In genomic region chr1:136714987-136715386, GRCm38 (mm10) we compare ENCODE assay signal across 25 mouse cellular contexts.
DNase-seq lines count a peak whose midpoint lies in the region; ATAC-seq and TF ChIP-seq lines count a peak whose summit lies in the region.
"Had no signal": no experiment of that assay in that cellular context is flagged by ENCODE, and none has a peak within 500 bp of the region (broad histone marks: within the 10 kb centered on the region; RNA-seq: fewer than 3 reads in every experiment).

No protein-coding gene starts in this region.

- H3K9ac ChIP-seq in kidney, embryonic 16.5 days (replicated peaks; ENCODE audit: low read length): no peak overlapping the region
- H3K9ac ChIP-seq: embryonic facial prominence, embryonic 12.5 days; embryonic facial prominence, embryonic 15.5 days; forebrain, embryonic 12.5 days; forebrain, embryonic 15.5 days; heart, embryonic 12.5 days; heart, embryonic 15.5 days; hindbrain, embryonic 13.5 days had no signal

- DNase-seq in kidney, adult 9 months: no peak
- DNase-seq in left cerebral cortex, adult 2 months (ENCODE audit: extremely low spot score in 1 of 2, low spot score in 2 of 2): no peak
- DNase-seq in left cerebral cortex, postnatal 10 days (ENCODE audit: extremely low spot score in 1 of 2, low spot score in 2 of 2): no peak
- DNase-seq in fat pad, adult 2 months (ENCODE audit: extremely low read depth, low read depth, low spot score): peak; percentile 5
- DNase-seq in mesoderm, embryonic 11.5 days (ENCODE audit: low read depth, low spot score): peak; percentile 30
- DNase-seq: adrenal gland, adult 2 months; adrenal gland, postnatal 14 days; cerebellum, adult 11 months; cerebellum, adult 2 months; cerebellum, adult 9-11 months; cerebellum, postnatal 25 days; gastrocnemius, postnatal 25 days; heart, adult 18-20 months; heart, postnatal 10 days; heart, postnatal 36 days had no signal

- no peak overlapping the region for H3K4me2 ChIP-seq in kidney, embryonic 16.5 days (replicated peaks; ENCODE audit: low read depth, low read length)
- H3K4me2 ChIP-seq: embryonic facial prominence, embryonic 12.5 days; embryonic facial prominence, embryonic 15.5 days; forebrain, embryonic 12.5 days; forebrain, embryonic 15.5 days; heart, embryonic 12.5 days; heart, embryonic 15.5 days; hindbrain, embryonic 13.5 days had no signal

- no peak for TF ChIP-seq CTCF in left cerebral cortex, adult 2 months (IDR thresholded peaks at IDR 0.05)

- WGBS in kidney, embryonic 16.5 days: 17% methylated on average over 11 of the region's 11 CpGs

- H3K27me3 ChIP-seq in kidney, embryonic 16.5 days (ENCODE audit: insufficient read depth, low read length): peaks cover 3% of the 10 kb centered on the region; the same call in 1 of the 2 replicates
- H3K27me3 ChIP-seq: embryonic facial prominence, embryonic 12.5 days; embryonic facial prominence, embryonic 15.5 days; forebrain, embryonic 12.5 days; forebrain, embryonic 15.5 days; heart, embryonic 12.5 days; heart, embryonic 15.5 days; hindbrain, embryonic 13.5 days had no signal

- no peaks in the 10 kb centered on the region for H3K36me3 ChIP-seq in kidney, embryonic 16.5 days (ENCODE audit: insufficient read depth, low read length)
- H3K36me3 ChIP-seq: embryonic facial prominence, embryonic 12.5 days; embryonic facial prominence, embryonic 15.5 days; forebrain, embryonic 12.5 days; forebrain, embryonic 15.5 days; heart, embryonic 12.5 days; heart, embryonic 15.5 days; hindbrain, embryonic 10.5 days; hindbrain, embryonic 13.5 days had no signal

- intact Hi-C loops in left cerebral cortex, adult 2 months (cut with DNase I): loop anchor here (2.0 to 5.0 kb wide), 2 partner anchors 30 to 88 kb away; no protein-coding TSS in a partner anchor
- intact Hi-C loops in left cerebral cortex, postnatal 10 days (cut with DNase I): no loop called here

- H3K9me3 ChIP-seq in kidney, embryonic 16.5 days (ENCODE audit: low read length): peaks cover 3% of the 10 kb centered on the region; the same call in 1 of the 2 replicates
- H3K9me3 ChIP-seq: embryonic facial prominence, embryonic 12.5 days; embryonic facial prominence, embryonic 15.5 days; forebrain, embryonic 12.5 days; forebrain, embryonic 15.5 days; heart, embryonic 12.5 days; heart, embryonic 15.5 days; hindbrain, embryonic 10.5 days; hindbrain, embryonic 13.5 days had no signal

- peaks cover 18% of the 10 kb centered on the region for H3K4me1 ChIP-seq in kidney, embryonic 16.5 days (ENCODE audit: insufficient read depth, low read length)
- H3K4me1 ChIP-seq: forebrain, embryonic 12.5 days; forebrain, embryonic 15.5 days; heart, embryonic 12.5 days; heart, embryonic 15.5 days had no signal

- H3K27ac ChIP-seq in kidney, embryonic 16.5 days (ENCODE audit: low read length): no peak overlapping the region
- H3K27ac ChIP-seq in left cerebral cortex, adult 2 months: peak overlapping the region; percentile 74
- H3K27ac ChIP-seq: embryonic facial prominence, embryonic 12.5 days; embryonic facial prominence, embryonic 15.5 days; forebrain, embryonic 12.5 days; forebrain, embryonic 15.5 days; heart, embryonic 15.5 days; hindbrain, embryonic 10.5 days; hindbrain, embryonic 13.5 days had no signal

- no peak overlapping the region for H3K4me3 ChIP-seq in kidney, embryonic 16.5 days (ENCODE audit: low read length)
- no peak overlapping the region for H3K4me3 ChIP-seq in left cerebral cortex, adult 2 months
- H3K4me3 ChIP-seq: embryonic facial prominence, embryonic 12.5 days; embryonic facial prominence, embryonic 15.5 days; forebrain, embryonic 12.5 days; forebrain, embryonic 15.5 days; heart, embryonic 12.5 days; heart, embryonic 15.5 days; hindbrain, embryonic 10.5 days; hindbrain, embryonic 13.5 days had no signal

- 0 out of 2 replicates have a peak, but pooled peaks have one; percentile 36 for ATAC-seq in kidney, embryonic 16.5 days (ENCODE audit: low FRiP score, low TSS enrichment)
- ATAC-seq: CD4-positive, CD25-positive, alpha-beta regulatory T cell, adult 4 months; forebrain, embryonic 15.5 days had no signal

Comparison
In these comparisons a context has a peak if more than half of its experiments do, and no peak if none do; other contexts are left out.
1. DNase-seq: peak in fat pad, adult 2 months (single experiment) and mesoderm, embryonic 11.5 days (single experiment); none in kidney, adult 9 months (single experiment), left cerebral cortex, adult 2 months (0 of 2) and left cerebral cortex, postnatal 10 days (0 of 2).